Mouse (Mus musculus) frontal cortex, adult 2 months (tissue): ENCODE results near the gene 1700029J07Rik. TPM values are rescaled to one million over a fixed set of nuclear protein-coding genes. Genes with fewer than 3 reads are reported as not detected.

Experiments
- DNase-seq, 2 experiments: peaks; one replicate each; pipeline ENCODE4 v3.0.0; 2022; ENCODE audit warnings: low spot score in 1 of 2; ENCODE audit errors: extremely low spot score in 1 of 2
- polyA plus RNA-seq: library from polyadenylated mRNA; depleted of rRNA; stranded (reverse); fragments of >200 nt; gene quantifications from 2 replicates; pipeline ENCODE4 v1.2.3, GENCODE M21; 2012; rRNA removed

The 1700029J07Rik gene
- 7.8 and 8.9 TPM in 2 replicates for polyA plus RNA-seq

- DNase-seq, result peak; percentile 97 to 99
Observed at GRCm38 (mm10) chr8:45975126-45975836, at the start of gene 1700029J07Rik, which contains the start of gene Ufsp2. TSS of gene 1700029J07Rik (minus strand) at chr8:45975252. TSS of gene Ufsp2 (plus strand) at chr8:45975528.

- no peak for DNase-seq
Observed at GRCm38 (mm10) chr8:46024392-46024791, 49.3 kb upstream of the 1700029J07Rik start.

GRCm38 (mm10) chr8:46022758-46023157, 47.7 kb upstream of the 1700029J07Rik start:
- DNase-seq, result no peak

GRCm38 (mm10) chr8:46022203-46022602, 47.2 kb upstream of the 1700029J07Rik start:
- peak in 1 of 2 experiments; percentile 44 for DNase-seq

GRCm38 (mm10) chr8:46010746-46011680, 36.0 kb upstream of the 1700029J07Rik start:
- DNase-seq, result peak in 1 of 2 experiments; percentile 41

- DNase-seq, result no peak
Observed at GRCm38 (mm10) chr8:46010306-46010705, 35.3 kb upstream of the 1700029J07Rik start.

- no peak for DNase-seq
Observed at GRCm38 (mm10) chr8:46007050-46007672, 32.1 kb upstream of the 1700029J07Rik start.

- DNase-seq, result no peak
Observed at GRCm38 (mm10) chr8:46005596-46005995, 30.5 kb upstream of the 1700029J07Rik start, which contains the start of gene Ankrd37. TSS of gene Ankrd37 (minus strand) at chr8:46005707.

- peak; percentile 95 to 99 for DNase-seq
Observed at GRCm38 (mm10) chr8:45999784-46000705, 25.0 kb upstream of the 1700029J07Rik start.

- DNase-seq, result no peak
Observed at GRCm38 (mm10) chr8:45999138-45999783, 24.2 kb upstream of the 1700029J07Rik start, which contains the start of gene Lrp2bp. TSS of gene Lrp2bp (plus strand) at chr8:45999303.

GRCm38 (mm10) chr8:45998228-45998627, 23.2 kb upstream of the 1700029J07Rik start:
- no peak for DNase-seq

- DNase-seq, result no peak
Observed at GRCm38 (mm10) chr8:45995576-45995975, 20.5 kb upstream of the 1700029J07Rik start.

GRCm38 (mm10) chr8:45994111-45994510, 19.1 kb upstream of the 1700029J07Rik start:
- DNase-seq, result no peak

GRCm38 (mm10) chr8:45990631-45991310, 15.7 kb upstream of the 1700029J07Rik start:
- no peak for DNase-seq

- DNase-seq, result no peak
Observed at GRCm38 (mm10) chr8:45988189-45988588, 13.1 kb upstream of the 1700029J07Rik start.

- DNase-seq, result no peak
Observed at GRCm38 (mm10) chr8:45986665-45987064, 11.6 kb upstream of the 1700029J07Rik start.

GRCm38 (mm10) chr8:45975837-45976468, 901 bp upstream of the 1700029J07Rik start:
- no peak for DNase-seq

GRCm38 (mm10) chr8:45973988-45974505, 1.0 kb downstream of the 1700029J07Rik start:
- DNase-seq, result no peak
